Mouse (Mus musculus) hindbrain, embryonic 15.5 days (tissue): Measurements from ENCODE around the gene Fyb2. TPM values are rescaled to one million over a fixed set of nuclear protein-coding genes. Genes with fewer than 3 reads are reported as not detected.

Source experiments
- ATAC-seq: fragments of 200-750 bp; cut with Nextera tagmentation; 2 replicates; pipeline ENCODE4 v1.8.0; 2017; ENCODE audit warnings: low read depth, moderate number of reproducible peaks, moderate TSS enrichment; ENCODE audit not compliant: low FRiP score
- H3K27ac ChIP-seq: fragments of 300-500 bp; sonication (generic); replicated peaks from 2 replicates; pipeline ENCODE4 v1.5.1; 2015; ENCODE audit warnings: mild to moderate bottlenecking, inconsistent platforms
- H3K27me3 ChIP-seq: fragments of 300-500 bp; sonication (generic); 2 replicates; pipeline ENCODE4 v1.6.1; 2015; ENCODE audit warnings: control low read depth, inconsistent platforms
- H3K36me3 ChIP-seq: fragments of 300-500 bp; sonication (generic); 2 replicates; pipeline ENCODE4 v1.6.1; 2015; ENCODE audit warnings: control low read depth, inconsistent platforms
- H3K4me1 ChIP-seq: fragments of 300-500 bp; sonication (generic); replicated peaks from 2 replicates; pipeline ENCODE4 v1.6.1; 2015; ENCODE audit warnings: control low read depth, inconsistent platforms
- H3K4me2 ChIP-seq: fragments of 300-500 bp; sonication (generic); 2 replicates; pipeline ENCODE4 v1.6.1; 2015; ENCODE audit warnings: moderate library complexity, mild to moderate bottlenecking, inconsistent platforms
- H3K4me3 ChIP-seq: fragments of 300-500 bp; sonication (generic); 2 replicates; pipeline ENCODE4 v1.5.1; 2015; ENCODE audit warnings: mild to moderate bottlenecking, inconsistent platforms
- H3K9ac ChIP-seq: fragments of 300-500 bp; sonication (generic); 2 replicates; pipeline ENCODE4 v1.6.1; 2015; ENCODE audit warnings: inconsistent platforms
- H3K9me3 ChIP-seq: fragments of 300-500 bp; sonication (generic); 2 replicates; pipeline ENCODE4 v1.6.1; 2016; ENCODE audit warnings: control low read depth, inconsistent platforms
- WGBS: fragments of 180-500 bp; shearing (Covaris S2); methylation state at CpG from one replicate; pipeline ENCODE4 v1.1.7; 2015; 5-methylcytosine and 5-hydroxymethylcytosine counted together
- polyA plus RNA-seq: library from polyadenylated mRNA; unstranded; fragments of >200 nt; fragmentation: Nextera tagmentation; extraction: Ambion mirVana; gene quantifications from 2 replicates; pipeline ENCODE4 v1.2.1, GENCODE M21; 2015

Gene Fyb2
- polyA plus RNA-seq, 1 experiment from 2014 or later: 0.17 TPM

DNA sequence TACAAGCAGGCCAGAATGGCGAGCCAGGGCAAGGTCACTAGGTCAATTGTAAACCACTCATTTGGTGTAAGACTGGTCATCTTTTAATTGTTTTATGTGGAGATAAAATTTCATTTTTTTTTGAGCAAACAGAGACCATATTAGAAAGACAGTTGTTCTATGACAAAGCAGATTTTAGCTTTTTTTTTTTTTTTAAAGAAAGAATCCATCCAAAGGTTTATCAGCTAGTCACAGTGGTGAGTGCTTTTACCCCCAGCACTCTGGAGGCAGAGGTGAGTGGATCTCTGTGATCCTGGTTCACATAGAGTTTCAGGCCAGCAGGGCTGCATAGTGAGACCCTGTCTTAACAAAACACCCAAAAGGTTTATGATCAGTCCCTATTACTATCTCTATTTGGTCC, 31.2 kb downstream of the Fyb2 start:
- H3K27ac ChIP-seq: no peak overlapping the region
- H3K9ac ChIP-seq: no peak overlapping the region
- no peak overlapping the region for H3K4me2 ChIP-seq
- no peaks in the 10 kb centered on the region for H3K27me3 ChIP-seq
- H3K4me1 ChIP-seq: no peaks in the 10 kb centered on the region
- H3K36me3 ChIP-seq: no peaks in the 10 kb centered on the region
- ATAC-seq: no peak
- no peak overlapping the region for H3K4me3 ChIP-seq
- 85% methylated on average over 1 of the region's 1 CpGs for WGBS
- no peaks in the 10 kb centered on the region for H3K9me3 ChIP-seq

GRCm38 (mm10) chr4:104948886-104949285, 35.6 kb downstream of the Fyb2 start:
- Histone ChIP-seq H3K4me3 (no peak overlapping the region), H3K9me3 (no peaks in the 10 kb centered on the region), H3K27ac (no peak overlapping the region), H3K4me1 (no peaks in the 10 kb centered on the region), H3K27me3 (no peaks in the 10 kb centered on the region), H3K36me3 (no peaks in the 10 kb centered on the region), H3K4me2 (no peak overlapping the region), H3K9ac (no peak overlapping the region)
- ATAC-seq: no peak
- 68% methylated on average over 4 of the region's 4 CpGs for WGBS

GRCm38 (mm10) chr4:104949304-104949703, 36.0 kb downstream of the Fyb2 start:
- H3K4me2 ChIP-seq: no peak overlapping the region
- no peaks in the 10 kb centered on the region for H3K9me3 ChIP-seq
- no peak overlapping the region for H3K4me3 ChIP-seq
- 60% methylated on average over 3 of the region's 3 CpGs for WGBS
- H3K27me3 ChIP-seq: no peaks in the 10 kb centered on the region
- ATAC-seq: no peak
- H3K27ac ChIP-seq: no peak overlapping the region
- H3K36me3 ChIP-seq: no peaks in the 10 kb centered on the region
- H3K9ac ChIP-seq: no peak overlapping the region
- H3K4me1 ChIP-seq: no peaks in the 10 kb centered on the region

GRCm38 (mm10) chr4:104951280-104951878, 38.1 kb downstream of the Fyb2 start:
- Histone ChIP-seq H3K4me3 (no peak overlapping the region), H3K9ac (no peak overlapping the region), H3K27me3 (no peaks in the 10 kb centered on the region), H3K36me3 (no peaks in the 10 kb centered on the region), H3K4me1 (no peaks in the 10 kb centered on the region), H3K4me2 (no peak overlapping the region), H3K27ac (no peak overlapping the region), H3K9me3 (no peaks in the 10 kb centered on the region)
- WGBS: 80% methylated on average over 4 of the region's 4 CpGs
- ATAC-seq: no peak

DNA sequence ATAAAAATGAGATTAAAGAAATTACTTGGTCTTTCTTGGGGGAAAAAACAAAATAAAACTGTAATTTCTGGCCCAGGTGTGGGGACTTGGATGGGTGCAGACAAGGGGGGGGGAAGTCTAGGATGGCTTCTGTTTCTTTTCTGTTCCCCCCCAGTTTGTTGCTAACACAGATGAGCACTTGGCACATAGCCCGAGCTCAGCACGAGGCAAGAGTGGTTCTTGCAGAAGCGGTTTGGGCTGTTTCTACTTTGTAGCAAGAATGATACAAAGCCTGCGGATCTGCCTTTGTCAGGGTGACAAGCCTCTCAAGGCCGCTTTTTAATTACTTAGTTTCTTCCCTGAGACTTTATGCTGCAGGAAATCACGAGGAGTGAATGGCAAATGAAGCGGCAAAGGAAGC, 43.4 kb downstream of the Fyb2 start:
- H3K4me2 ChIP-seq: no peak overlapping the region
- no peak for ATAC-seq
- H3K36me3 ChIP-seq: no peaks in the 10 kb centered on the region
- H3K27ac ChIP-seq: no peak overlapping the region
- H3K27me3 ChIP-seq: no peaks in the 10 kb centered on the region
- no peak overlapping the region for H3K4me3 ChIP-seq
- WGBS: 44% methylated on average over 7 of the region's 7 CpGs
- no peaks in the 10 kb centered on the region for H3K9me3 ChIP-seq
- peaks cover 6% of the 10 kb centered on the region; the same call in 1 of the 2 replicates for H3K4me1 ChIP-seq
- H3K9ac ChIP-seq: no peak overlapping the region

GRCm38 (mm10) chr4:104961431-104961830, 48.2 kb downstream of the Fyb2 start:
- no peak overlapping the region for H3K4me2 ChIP-seq
- no peaks in the 10 kb centered on the region for H3K36me3 ChIP-seq
- no peaks in the 10 kb centered on the region for H3K27me3 ChIP-seq
- no peak overlapping the region for H3K9ac ChIP-seq
- no peak overlapping the region for H3K4me3 ChIP-seq
- ATAC-seq: no peak
- H3K4me1 ChIP-seq: peaks cover 6% of the 10 kb centered on the region; the same call in 1 of the 2 replicates
- 79% methylated on average over 5 of the region's 5 CpGs for WGBS
- no peak overlapping the region for H3K27ac ChIP-seq
- H3K9me3 ChIP-seq: no peaks in the 10 kb centered on the region

- H3K27ac ChIP-seq: no peak overlapping the region
- ATAC-seq: no peak
- no peaks in the 10 kb centered on the region for H3K27me3 ChIP-seq
- H3K4me1 ChIP-seq: no peaks in the 10 kb centered on the region
- H3K4me3 ChIP-seq: no peak overlapping the region
- no peaks in the 10 kb centered on the region for H3K36me3 ChIP-seq
- no peaks in the 10 kb centered on the region; the same call in 1 of the 2 replicates for H3K9me3 ChIP-seq
- no peak overlapping the region for H3K4me2 ChIP-seq
- H3K9ac ChIP-seq: no peak overlapping the region
- 87% methylated on average over 2 of the region's 2 CpGs for WGBS
Measured at GRCm38 (mm10) chr4:104972606-104973005, 59.4 kb downstream of the Fyb2 start.

DNA sequence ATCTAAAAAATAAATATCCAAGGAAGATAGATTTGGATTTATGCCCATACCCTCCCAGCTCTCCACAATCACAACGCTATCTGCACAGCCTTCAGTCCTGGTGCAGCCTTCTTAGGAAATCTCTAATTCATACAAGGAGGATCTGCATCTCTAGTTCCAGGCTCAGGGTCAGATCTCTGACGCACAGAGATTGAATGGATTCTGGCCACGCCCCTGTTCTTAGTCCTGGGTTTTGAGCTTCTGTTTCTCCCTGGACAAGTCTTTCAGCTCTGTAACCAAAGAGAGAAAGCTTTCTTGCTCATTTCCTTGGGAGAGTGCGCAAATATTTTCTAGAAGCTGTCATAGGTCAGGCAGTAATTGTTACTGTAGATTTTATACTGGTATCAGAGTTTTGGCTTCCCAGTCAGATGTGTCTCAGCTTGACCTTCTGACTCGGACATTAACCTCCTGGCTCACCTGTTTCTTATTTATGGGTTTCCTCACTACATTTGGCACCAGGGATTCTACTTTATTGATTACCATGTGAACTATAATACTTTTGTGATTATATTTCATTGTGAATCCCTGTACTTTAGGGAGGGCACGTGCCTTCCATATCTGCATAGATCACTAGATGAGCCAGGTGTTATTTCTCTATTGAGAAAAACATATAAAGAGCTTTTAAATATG, 62.0 kb downstream of the Fyb2 start:
- H3K9ac ChIP-seq: no peak overlapping the region
- no peaks in the 10 kb centered on the region for H3K36me3 ChIP-seq
- no peaks in the 10 kb centered on the region; the same call in 1 of the 2 replicates for H3K9me3 ChIP-seq
- no peak overlapping the region for H3K4me3 ChIP-seq
- no peak overlapping the region for H3K4me2 ChIP-seq
- no peaks in the 10 kb centered on the region for H3K4me1 ChIP-seq
- H3K27ac ChIP-seq: no peak overlapping the region
- ATAC-seq: no peak
- 89% methylated on average over 6 of the region's 6 CpGs for WGBS
- H3K27me3 ChIP-seq: no peaks in the 10 kb centered on the region

DNA sequence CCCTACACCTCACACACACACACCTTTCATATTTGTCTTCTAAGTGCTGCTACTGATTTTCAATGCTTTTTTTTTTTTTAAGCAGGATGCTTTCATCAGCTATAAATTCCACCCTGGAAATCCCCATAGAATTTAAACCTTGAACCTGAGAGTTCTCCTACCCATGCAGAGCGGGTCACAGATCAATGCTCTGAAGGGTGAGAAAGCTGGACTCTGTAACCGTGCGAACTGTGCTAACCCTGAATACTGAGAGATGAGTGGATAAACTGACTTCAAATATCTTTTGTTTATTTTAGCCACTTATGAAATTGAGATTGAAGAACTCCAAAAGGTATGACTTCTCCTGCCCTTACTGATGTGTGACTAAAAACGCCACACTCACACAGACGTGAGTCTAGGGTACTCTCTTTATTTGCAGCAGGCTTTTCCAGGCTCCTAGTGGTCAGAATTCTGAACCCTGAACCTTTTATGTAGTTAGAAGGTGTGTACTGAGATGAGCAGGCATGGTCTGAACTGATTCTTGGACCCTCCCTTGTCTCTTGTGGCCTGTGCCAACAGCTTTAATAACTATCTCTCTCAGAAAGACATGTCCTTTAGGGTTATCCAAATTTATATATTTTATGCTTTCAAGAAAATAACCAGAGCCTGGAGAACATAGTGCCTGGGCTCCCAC, 72.8 kb downstream of the Fyb2 start:
- WGBS: 87% methylated on average over 5 of the region's 5 CpGs

DNA sequence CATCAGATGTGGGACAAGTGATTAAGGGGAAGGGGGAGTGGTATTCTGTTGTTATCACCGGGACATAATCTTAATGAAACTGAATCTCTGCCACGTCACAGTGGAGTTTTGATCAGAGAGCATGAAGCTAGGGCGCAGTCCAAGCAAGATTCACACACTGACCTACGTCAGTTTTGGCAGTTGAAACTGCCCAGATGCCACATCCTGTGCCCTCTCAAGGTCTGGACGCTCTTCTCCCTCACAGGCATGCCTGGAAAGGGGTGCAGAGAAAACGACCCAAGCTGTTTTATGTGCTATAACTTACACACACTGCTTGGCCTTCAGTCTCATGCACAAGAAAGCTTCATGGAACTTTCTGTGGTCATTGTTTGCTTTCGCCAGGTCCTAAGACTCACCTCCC, 74.4 kb downstream of the Fyb2 start:
- WGBS: 73% methylated on average over 7 of the region's 7 CpGs
- Histone ChIP-seq H3K9me3 (no peaks in the 10 kb centered on the region), H3K4me2 (no peak overlapping the region), H3K27ac (no peak overlapping the region), H3K36me3 (no peaks in the 10 kb centered on the region), H3K4me3 (no peak overlapping the region), H3K27me3 (no peaks in the 10 kb centered on the region), H3K4me1 (no peaks in the 10 kb centered on the region), H3K9ac (no peak overlapping the region)
- no peak for ATAC-seq

More for the DNA sequence above, 72.8 kb downstream of the Fyb2 start:
- H3K9me3 ChIP-seq: no peaks in the 10 kb centered on the region
- no peak overlapping the region for H3K4me3 ChIP-seq
- no peak overlapping the region for H3K4me2 ChIP-seq
- H3K9ac ChIP-seq: no peak overlapping the region
- H3K27me3 ChIP-seq: no peaks in the 10 kb centered on the region
- no peak overlapping the region for H3K27ac ChIP-seq
- no peaks in the 10 kb centered on the region for H3K36me3 ChIP-seq
- no peaks in the 10 kb centered on the region for H3K4me1 ChIP-seq
- ATAC-seq: no peak

DNA sequence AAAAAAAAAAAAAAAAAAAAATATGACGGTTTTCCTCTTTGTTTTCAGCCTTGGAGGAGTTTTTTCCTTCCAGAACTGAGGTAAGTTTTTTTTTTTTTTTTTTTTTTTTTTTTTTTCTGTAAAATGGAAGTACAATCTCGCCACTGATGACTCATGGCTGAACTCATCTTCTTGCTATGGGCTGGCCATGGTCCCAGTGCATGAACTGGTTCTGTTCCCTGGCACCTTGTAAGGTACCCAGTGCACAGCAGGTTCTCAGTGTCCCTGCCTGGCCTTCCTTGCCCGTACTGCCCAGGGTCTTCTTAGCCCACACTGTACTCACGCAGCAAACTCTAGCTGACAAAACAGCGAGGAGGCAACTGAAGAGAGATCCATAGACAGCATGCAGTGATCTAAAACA, 74.8 kb downstream of the Fyb2 start:
- Histone ChIP-seq H3K27me3 (no peaks in the 10 kb centered on the region), H3K4me1 (no peaks in the 10 kb centered on the region), H3K9me3 (no peaks in the 10 kb centered on the region), H3K9ac (no peak overlapping the region), H3K36me3 (no peaks in the 10 kb centered on the region), H3K27ac (no peak overlapping the region), H3K4me3 (no peak overlapping the region), H3K4me2 (no peak overlapping the region)
- WGBS: 86% methylated on average over 5 of the region's 5 CpGs
- ATAC-seq: no peak

DNA sequence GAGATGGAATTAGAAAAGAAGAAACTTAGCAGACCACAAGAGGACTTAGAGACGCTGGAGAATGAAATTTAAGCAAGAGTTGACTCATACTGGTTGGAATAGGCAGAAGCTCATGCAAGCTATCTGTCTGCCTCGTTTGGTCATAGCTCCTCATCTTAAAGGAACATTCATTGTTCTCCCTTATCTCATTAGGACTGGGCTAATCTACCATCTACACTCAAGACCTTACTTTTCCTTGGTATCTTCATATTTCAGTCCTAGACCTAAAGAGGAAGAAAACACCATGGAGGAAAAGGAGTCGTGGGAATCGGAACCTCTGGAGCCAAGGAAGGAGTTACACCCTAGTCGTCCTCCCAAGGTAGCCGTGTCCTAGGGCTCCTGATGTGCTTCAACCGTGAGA, 75.5 kb downstream of the Fyb2 start:
- H3K27ac ChIP-seq: no peak overlapping the region
- H3K9ac ChIP-seq: no peak overlapping the region
- H3K27me3 ChIP-seq: no peaks in the 10 kb centered on the region
- H3K9me3 ChIP-seq: no peaks in the 10 kb centered on the region
- H3K4me3 ChIP-seq: no peak overlapping the region
- WGBS: 92% methylated on average over 7 of the region's 7 CpGs
- no peaks in the 10 kb centered on the region for H3K4me1 ChIP-seq
- H3K4me2 ChIP-seq: no peak overlapping the region
- ATAC-seq: no peak
- H3K36me3 ChIP-seq: no peaks in the 10 kb centered on the region
